Mouse (Mus musculus): ENCODE data around the gene Rbp2.

Rbp2 gene

GRCm38 (mm10) chr9:98485815-98486214 lies at the start of gene Rbp2:
Gene Rbp2 (plus strand): TSS chr9:98486115.
- in situ Hi-C loops (cut with MboI, MseI) = loop anchor here (25.0 kb wide), 1 partner anchor 624 kb away; no protein-coding TSS in a partner anchor

GRCm38 (mm10) chr9:98437819-98438218 lies 48.1 kb upstream of the Rbp2 start:
- in situ Hi-C loops (cut with MboI, MseI) = no loop called here

GRCm38 (mm10) chr9:98439091-98439490 lies 46.8 kb upstream of the Rbp2 start:
- in situ Hi-C loops (cut with MboI, MseI) = no loop called here

- in situ Hi-C loops (cut with MboI, MseI) = no loop called here
Measured at GRCm38 (mm10) chr9:98442638-98443037, 43.3 kb upstream of the Rbp2 start.

- in situ Hi-C loops (cut with MboI, MseI) = no loop called here
Measured at GRCm38 (mm10) chr9:98445359-98446149, 40.4 kb upstream of the Rbp2 start.

GRCm38 (mm10) chr9:98450976-98451375 lies 34.9 kb upstream of the Rbp2 start:
- in situ Hi-C loops (cut with MboI, MseI) = no loop called here

GRCm38 (mm10) chr9:98466709-98467108 lies 19.2 kb upstream of the Rbp2 start:
- in situ Hi-C loops (cut with MboI, MseI) = no loop called here

- in situ Hi-C loops (cut with MboI, MseI) = loop anchor here (25.0 kb wide), 1 partner anchor 618 kb away; no protein-coding TSS in a partner anchor
Measured at GRCm38 (mm10) chr9:98480172-98480749, 5.7 kb upstream of the Rbp2 start.

- in situ Hi-C loops (cut with MboI, MseI) = loop anchor here (25.0 kb wide), 1 partner anchor 620 kb away; no protein-coding TSS in a partner anchor
Measured at GRCm38 (mm10) chr9:98482256-98482655, 3.7 kb upstream of the Rbp2 start.

- in situ Hi-C loops (cut with MboI, MseI) = loop anchor here (25.0 kb wide), 1 partner anchor 623 kb away; no protein-coding TSS in a partner anchor
Measured at GRCm38 (mm10) chr9:98485020-98485419, 895 bp upstream of the Rbp2 start.

- in situ Hi-C loops (cut with MboI, MseI) = loop anchor here (25.0 kb wide), 1 partner anchor 625 kb away; no protein-coding TSS in a partner anchor
Measured at GRCm38 (mm10) chr9:98487273-98487672, 1.4 kb downstream of the Rbp2 start.

GRCm38 (mm10) chr9:98489532-98489931 lies 3.6 kb downstream of the Rbp2 start:
- in situ Hi-C loops (cut with MboI, MseI) = loop anchor here (25.0 kb wide), 1 partner anchor 627 kb away; no protein-coding TSS in a partner anchor

GRCm38 (mm10) chr9:98490128-98490527 lies 4.2 kb downstream of the Rbp2 start:
- in situ Hi-C loops (cut with MboI, MseI) = loop anchor here (25.0 kb wide), 1 partner anchor 628 kb away; no protein-coding TSS in a partner anchor

GRCm38 (mm10) chr9:98491071-98491470 lies 5.2 kb downstream of the Rbp2 start:
- in situ Hi-C loops (cut with MboI, MseI) = loop anchor here (25.0 kb wide), 1 partner anchor 629 kb away; no protein-coding TSS in a partner anchor

GRCm38 (mm10) chr9:98492212-98492611 lies 6.3 kb downstream of the Rbp2 start:
- in situ Hi-C loops (cut with MboI, MseI) = loop anchor here (25.0 kb wide), 1 partner anchor 630 kb away; no protein-coding TSS in a partner anchor

- in situ Hi-C loops (cut with MboI, MseI) = loop anchor here (25.0 kb wide), 1 partner anchor 631 kb away; no protein-coding TSS in a partner anchor
Measured at GRCm38 (mm10) chr9:98492821-98493220, 6.9 kb downstream of the Rbp2 start.

GRCm38 (mm10) chr9:98497157-98497556 lies 11.2 kb downstream of the Rbp2 start:
- in situ Hi-C loops (cut with MboI, MseI) = loop anchor here (25.0 kb wide), 1 partner anchor 635 kb away; no protein-coding TSS in a partner anchor

GRCm38 (mm10) chr9:98497990-98498389 lies 12.1 kb downstream of the Rbp2 start:
- in situ Hi-C loops (cut with MboI, MseI) = loop anchor here (25.0 kb wide), 1 partner anchor 636 kb away; no protein-coding TSS in a partner anchor

GRCm38 (mm10) chr9:98498717-98499268 lies 12.9 kb downstream of the Rbp2 start:
- in situ Hi-C loops (cut with MboI, MseI) = loop anchor here (25.0 kb wide), 1 partner anchor 636 kb away; no protein-coding TSS in a partner anchor

GRCm38 (mm10) chr9:98499601-98500000 lies 13.7 kb downstream of the Rbp2 start:
- in situ Hi-C loops (cut with MboI, MseI) = loop anchor here (25.0 kb wide), 1 partner anchor 637 kb away; no protein-coding TSS in a partner anchor

- in situ Hi-C loops (cut with MboI, MseI) = no loop called here
Measured at GRCm38 (mm10) chr9:98507480-98507879, 21.6 kb downstream of the Rbp2 start.
